ENCODE assay signal across 9 mouse cellular contexts in the genomic region with DNA sequence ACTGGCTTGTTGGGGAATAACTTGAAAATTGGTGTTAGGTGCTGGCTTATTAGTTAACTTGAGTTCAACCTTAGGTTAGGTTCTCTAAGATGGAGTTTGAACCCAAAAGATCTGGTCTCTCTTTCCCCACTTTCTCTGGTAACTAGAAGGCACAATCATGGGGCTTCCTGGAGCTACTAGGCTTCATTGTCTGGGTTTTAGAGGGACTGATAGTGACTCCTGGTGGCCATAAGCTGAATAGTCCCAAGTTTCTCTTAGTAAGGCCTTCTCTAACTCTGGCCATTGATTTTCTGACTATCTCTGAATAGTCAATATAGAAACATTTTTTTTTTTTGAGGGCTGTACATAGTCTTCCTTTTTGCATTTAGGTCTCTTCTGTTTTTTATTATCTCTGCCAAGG.
DNase-seq lines count a peak whose midpoint lies in the region; ATAC-seq and TF ChIP-seq lines count a peak whose summit lies in the region.
"Had no signal": no experiment of that assay in that cellular context is flagged by ENCODE, and none has a peak within 500 bp of the region (broad histone marks: within the 10 kb centered on the region; RNA-seq: fewer than 3 reads in every experiment).

No protein-coding gene starts in this region.

- no peak overlapping the region for H3K4me2 ChIP-seq in hindbrain, postnatal 0 days (ENCODE audit: low read depth, low read length)

- H3K27ac ChIP-seq in hindbrain, postnatal 0 days, result no peak overlapping the region

- no peak for ATAC-seq in cerebellum, adult (ENCODE audit: insufficient number of reproducible peaks, low FRiP score, low TSS enrichment)
- ATAC-seq in hindbrain, postnatal 0 days, result no peak

- no peak overlapping the region for H3K9ac ChIP-seq in hindbrain, postnatal 0 days (replicated peaks; ENCODE audit: low read length)

- H3K4me1 ChIP-seq in hindbrain, postnatal 0 days (ENCODE audit: insufficient read depth, low read length), result no peaks in the 10 kb centered on the region

- no peaks in the 10 kb centered on the region for H3K27me3 ChIP-seq in hindbrain, postnatal 0 days (ENCODE audit: insufficient read depth, low read length)
- H3K27me3 ChIP-seq: megakaryocyte, embryonic 14.5 days had no signal

- DNase-seq in spleen, postnatal 36 days (ENCODE audit: low spot score in 2 of 2), result peak; percentile 8 to 13
- DNase-seq in spleen, postnatal 4 days (ENCODE audit: low spot score in 2 of 2), result no peak
- DNase-seq in T-cell, adult 2 months (ENCODE audit: low spot score), result peak; percentile 3
- peak; percentile 18 for DNase-seq in large intestine, adult 2 months (ENCODE audit: low read depth, low spot score)
- DNase-seq in layer of hippocampus, adult 8-10 months (ENCODE audit: low spot score in 2 of 2), result no peak
- no peak for DNase-seq in hindbrain, postnatal 0 days (ENCODE audit: low spot score)
- DNase-seq: layer of hippocampus, postnatal 36 days had no signal

- TF ChIP-seq CTCF in hindbrain, postnatal 0 days (IDR thresholded peaks at IDR 0.05; ENCODE audit: low read depth), result no peak; the same call in 1 of the 2 replicates

- H3K4me3 ChIP-seq in hindbrain, postnatal 0 days (ENCODE audit: low read length), result no peak overlapping the region
- H3K4me3 ChIP-seq: megakaryocyte, embryonic 14.5 days had no signal

- no peaks in the 10 kb centered on the region for H3K9me3 ChIP-seq in hindbrain, postnatal 0 days (ENCODE audit: low read length)

- no peaks in the 10 kb centered on the region for H3K36me3 ChIP-seq in hindbrain, postnatal 0 days (ENCODE audit: insufficient read depth, low read length)

Comparison
In these comparisons a context has a peak if more than half of its experiments do, and no peak if none do; other contexts are left out.
1. DNase-seq: peak in spleen, postnatal 36 days (2 of 2), T-cell, adult 2 months (single experiment) and large intestine, adult 2 months (single experiment); none in spleen, postnatal 4 days (0 of 2), layer of hippocampus, adult 8-10 months (0 of 2) and hindbrain, postnatal 0 days (single experiment).